Mouse (Mus musculus) spleen, adult 2 months (tissue): ENCODE measurements around the gene Zbtb9.

ENCODE experiments used
- CTCF ChIP-seq: fragments of 200-500 bp; IDR thresholded peaks from 2 replicates; pipeline ENCODE4 v1.5.1; 2011; ENCODE audit warnings: mild to moderate bottlenecking, inconsistent platforms; ENCODE audit not compliant: insufficient read depth, insufficient read length, insufficient replicate concordance; ENCODE audit errors: extremely low read depth
- POLR2A ChIP-seq: fragments of 200-500 bp; IDR thresholded peaks from 2 replicates; pipeline ENCODE4 v1.6.1; 2011; ENCODE audit warnings: low read depth, low read length, inconsistent platforms

- no peak for TF ChIP-seq POLR2A
- no peak for TF ChIP-seq CTCF
These were observed 11.3 kb upstream of the Zbtb9 start for GRCm38 (mm10) chr17:26961572-26962240.
